Mouse (Mus musculus) embryo, embryonic 11.5 days (tissue): ENCODE results near the gene Gm5460.

Experiments
- DNase-seq: peaks from one replicate; pipeline ENCODE4 v3.0.0-alpha.2; 2012; ENCODE audit warnings: low read depth, low spot score

Gm5460 gene

DNA sequence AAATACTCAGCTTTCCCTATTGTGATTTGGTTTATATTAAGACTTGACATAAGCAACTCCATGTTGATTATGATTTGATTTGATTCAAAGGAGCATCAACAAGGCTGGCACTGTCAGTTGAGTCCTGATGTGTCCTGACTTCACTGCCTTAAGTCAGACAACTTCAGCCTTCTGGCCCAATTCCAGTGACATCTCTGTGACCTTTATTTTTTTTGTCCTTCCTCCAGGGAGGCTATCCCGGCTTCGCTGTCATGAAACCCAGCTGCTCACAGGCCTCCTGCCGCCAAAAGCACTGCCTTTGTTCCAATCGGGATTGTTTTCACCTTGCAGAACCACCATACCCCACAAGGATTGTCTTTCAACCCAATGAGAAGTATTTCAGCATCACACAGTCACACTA, 58.8 kb downstream of the Gm5460 start:
- no peak for DNase-seq

DNA sequence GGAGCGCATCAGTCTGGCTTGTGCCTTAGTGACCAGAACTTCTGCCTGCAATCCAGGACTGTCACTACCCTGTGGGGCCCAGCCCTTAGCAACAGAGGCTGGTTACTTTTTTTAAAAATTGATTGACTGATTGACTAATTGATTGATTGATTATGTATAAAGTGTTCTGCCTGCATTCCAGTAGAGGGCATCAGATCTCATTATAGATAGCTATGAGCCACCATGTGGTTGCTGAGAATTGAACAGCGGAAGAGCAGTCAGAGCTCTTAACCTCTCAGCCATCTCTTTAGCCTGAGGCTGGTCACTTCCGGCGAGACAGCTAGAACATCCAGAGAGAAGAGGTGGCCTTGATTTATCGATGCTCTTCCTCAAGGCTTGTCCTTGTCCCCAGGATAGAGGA, 60.7 kb downstream of the Gm5460 start:
- no peak for DNase-seq

DNA sequence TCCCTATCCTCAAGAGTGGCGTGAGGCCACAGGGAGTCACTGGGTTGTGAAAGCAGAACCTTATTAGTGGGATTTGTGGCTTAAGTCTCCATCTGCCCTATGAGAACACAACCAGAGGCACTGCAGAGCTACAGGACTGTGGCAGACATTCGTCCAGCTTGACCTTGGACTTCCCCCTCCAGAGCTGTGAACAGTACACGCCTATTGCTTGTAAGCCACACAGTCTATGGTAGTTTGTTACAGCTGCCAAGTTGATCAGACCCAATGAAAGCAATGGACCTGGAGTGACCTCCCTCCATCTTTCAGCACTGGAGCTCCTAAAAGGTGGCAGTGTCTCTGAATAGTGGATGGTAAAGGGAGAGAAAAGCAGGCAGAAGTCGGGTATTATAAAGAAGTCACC, 61.7 kb downstream of the Gm5460 start:
- DNase-seq, result no peak

DNA sequence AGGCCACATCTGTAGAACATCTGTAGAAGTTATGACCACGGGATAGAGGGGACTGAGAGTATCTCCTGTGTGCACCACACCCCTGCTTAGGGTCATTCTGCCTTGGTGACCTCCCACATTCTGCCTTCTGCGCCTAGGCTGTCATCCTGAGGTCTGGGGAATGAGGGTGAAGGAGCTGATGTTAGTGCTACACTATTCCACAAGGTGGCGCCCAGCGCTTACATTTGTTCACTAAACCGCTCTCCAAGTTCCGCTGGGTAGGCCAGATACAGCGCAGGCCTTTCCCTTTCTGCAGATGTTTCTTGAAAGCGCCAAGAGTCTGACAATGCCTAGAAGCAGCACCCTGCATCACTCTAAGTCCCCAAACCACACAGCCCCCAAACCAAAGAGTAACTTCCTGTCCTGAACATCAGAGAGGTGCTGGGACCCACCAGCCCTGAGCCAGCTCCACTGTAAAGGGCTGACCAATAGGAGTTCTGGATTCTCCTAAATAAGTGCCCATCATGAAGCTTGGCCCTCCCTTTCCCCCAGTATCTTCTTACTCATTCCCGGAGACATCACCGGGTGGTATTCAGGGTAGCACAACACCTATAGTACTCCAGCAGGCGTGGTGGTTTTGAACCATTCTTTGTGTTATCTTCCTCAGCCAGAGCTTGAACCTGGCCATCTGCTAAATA, 63.9 kb downstream of the Gm5460 start:
- DNase-seq, result peak; percentile 73

DNA sequence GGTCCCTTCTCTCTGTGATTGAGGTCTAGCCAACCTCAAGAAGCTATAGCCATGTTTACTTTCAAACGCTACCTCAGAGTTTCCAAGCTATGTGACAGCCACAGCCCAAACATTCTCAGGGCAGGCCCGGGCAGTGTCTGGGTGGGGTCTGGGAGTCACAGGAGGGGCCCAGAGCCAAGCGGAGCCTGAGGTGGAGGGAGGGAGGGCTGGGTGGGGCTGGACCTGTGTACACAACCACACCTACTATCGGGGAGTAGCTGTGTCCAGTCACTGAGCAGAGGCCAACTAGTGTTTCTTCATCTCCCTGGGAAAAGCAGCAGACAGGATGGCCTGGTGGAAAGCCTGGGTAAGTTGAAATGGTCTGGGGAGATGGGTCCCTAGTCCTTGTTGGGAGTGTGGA, 69.2 kb downstream of the Gm5460 start, which contains the start of gene Anxa8:
Gene Anxa8 (plus strand): TSS at position 251 of the 400 bp plus-strand sequence.
- DNase-seq, result no peak

DNA sequence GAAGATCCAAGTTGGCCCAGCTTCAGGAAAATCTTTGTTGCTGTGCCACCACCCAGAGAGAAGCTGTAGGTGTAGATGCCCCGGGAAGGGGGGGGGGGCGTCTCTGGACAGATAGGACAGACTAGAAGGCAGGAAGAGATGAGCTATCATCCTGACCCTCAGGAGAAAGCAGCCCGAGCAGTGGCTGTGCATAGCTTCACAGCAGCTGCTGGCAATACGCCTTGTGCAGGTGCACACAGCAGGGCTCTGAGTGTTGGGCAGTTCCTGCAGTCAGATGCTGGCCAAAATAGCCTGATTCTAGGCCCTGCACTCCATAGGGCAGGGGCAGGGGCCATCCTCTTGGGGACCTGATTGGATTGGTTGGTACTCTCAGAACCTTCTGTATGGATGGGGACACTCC, 70.2 kb downstream of the Gm5460 start:
- no peak for DNase-seq

DNA sequence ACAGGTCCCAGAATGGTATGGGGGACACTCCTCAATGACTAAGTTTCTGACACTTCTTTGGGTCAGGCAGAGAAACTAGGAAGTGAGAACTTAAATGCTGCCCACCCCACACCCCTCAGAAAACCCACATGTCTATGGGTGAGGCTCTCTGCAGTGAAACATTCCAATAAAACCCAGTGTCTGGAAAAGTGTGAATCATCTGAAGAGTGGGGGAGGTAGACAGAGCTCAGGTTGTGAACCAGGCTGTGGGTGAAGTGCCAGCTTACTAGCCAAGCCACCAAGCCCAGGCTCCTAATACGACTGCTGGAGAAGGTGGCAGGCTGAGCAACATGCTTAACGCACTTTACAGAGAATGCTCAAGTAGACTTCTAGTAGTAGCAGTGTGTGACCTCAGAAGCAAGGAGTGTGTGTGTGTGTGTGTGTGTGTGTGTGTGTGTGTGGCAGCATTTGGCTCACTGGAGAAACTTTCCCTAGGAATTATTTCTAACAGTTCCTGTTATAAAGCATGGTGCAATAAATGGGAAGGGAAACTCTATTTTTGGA, 71.4 kb downstream of the Gm5460 start:
- no peak for DNase-seq

DNA sequence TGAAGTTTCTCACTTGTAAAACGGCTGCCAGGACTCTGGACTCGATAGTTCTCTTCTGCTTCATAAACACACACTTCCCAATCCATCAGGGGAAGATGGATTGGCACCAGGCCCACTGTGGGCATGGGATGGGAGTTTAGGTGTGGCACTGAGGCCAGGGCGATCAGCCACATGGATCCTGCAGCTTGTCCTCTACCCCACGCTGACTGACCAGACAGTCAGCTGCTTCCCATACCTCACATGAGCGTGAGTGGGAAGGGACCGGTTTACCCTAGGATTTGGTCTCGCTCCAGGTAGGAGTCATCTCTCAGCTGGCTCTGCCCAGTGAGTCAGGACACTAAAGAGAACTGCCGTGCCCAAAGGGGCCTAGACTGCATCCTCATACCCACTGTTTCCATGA, 73.2 kb downstream of the Gm5460 start:
- no peak for DNase-seq

DNA sequence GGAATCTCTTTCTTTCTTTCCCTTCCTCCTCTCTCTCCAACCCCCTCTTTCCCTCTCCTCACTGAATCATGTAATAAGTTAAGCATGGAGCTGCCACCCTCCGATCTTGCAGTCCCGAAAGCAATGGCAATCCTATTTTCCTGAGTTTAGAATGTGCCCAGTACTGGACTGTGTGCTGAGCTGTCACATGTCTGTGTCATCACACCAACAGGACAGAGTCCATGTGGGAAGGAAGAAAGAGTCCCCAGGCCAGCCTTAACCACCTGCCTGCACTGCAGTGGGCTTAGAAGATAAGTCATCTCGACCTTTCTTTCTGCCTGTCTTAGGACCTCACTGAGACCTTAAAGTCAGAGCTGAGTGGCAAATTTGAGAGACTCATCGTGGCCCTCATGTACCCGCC, 74.9 kb downstream of the Gm5460 start:
- DNase-seq, result no peak

DNA sequence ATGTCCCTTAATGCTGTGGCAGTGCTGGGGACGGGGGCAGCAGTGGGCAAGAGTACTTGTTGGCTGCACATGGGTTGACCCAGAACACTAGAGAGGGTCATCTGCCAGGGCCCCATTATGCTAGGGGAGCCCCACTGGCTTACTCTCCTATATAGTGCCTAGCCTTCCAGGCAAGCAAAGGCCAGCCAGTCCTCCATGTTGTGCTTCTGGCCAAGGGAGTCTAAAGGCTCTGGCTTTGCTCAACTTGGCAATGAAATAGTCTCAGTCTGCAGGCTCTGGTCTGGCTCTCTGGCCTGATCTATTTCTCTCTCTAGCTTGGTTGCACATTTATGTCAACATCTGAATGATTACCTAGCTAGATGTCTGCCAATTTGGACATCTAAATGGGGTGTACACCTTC, 76.3 kb downstream of the Gm5460 start:
- DNase-seq, result no peak

DNA sequence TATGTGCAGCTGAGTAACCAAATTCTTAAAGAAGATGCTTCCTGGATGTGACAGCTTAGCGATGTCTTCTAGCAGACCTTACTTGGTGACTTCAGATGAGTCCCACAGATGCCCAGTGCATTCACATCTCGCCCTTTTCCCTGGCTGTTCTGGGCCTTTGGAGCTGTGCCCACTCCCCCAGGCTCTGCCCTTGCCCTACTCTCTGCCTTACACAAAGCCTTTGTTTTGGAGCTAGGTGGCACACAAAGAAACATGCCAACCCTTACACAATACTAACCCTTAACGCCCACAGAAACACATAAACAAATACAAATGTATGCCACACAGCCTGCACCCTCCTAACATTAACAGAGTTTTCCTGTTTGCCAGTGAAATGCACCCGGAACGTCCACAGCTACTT, 79.6 kb downstream of the Gm5460 start:
- no peak for DNase-seq
